Mouse (Mus musculus) spleen, adult 2 months (tissue): ENCODE measurements around the gene Psap.

ENCODE experiments used
- CTCF ChIP-seq: fragments of 200-500 bp; IDR thresholded peaks from 2 replicates; pipeline ENCODE4 v1.5.1; 2011; ENCODE audit warnings: mild to moderate bottlenecking, inconsistent platforms; ENCODE audit not compliant: insufficient read depth, insufficient read length, insufficient replicate concordance; ENCODE audit errors: extremely low read depth
- POLR2A ChIP-seq: fragments of 200-500 bp; IDR thresholded peaks from 2 replicates; pipeline ENCODE4 v1.6.1; 2011; ENCODE audit warnings: low read depth, low read length, inconsistent platforms

- no peak for TF ChIP-seq POLR2A
- TF ChIP-seq CTCF: no peak
Observed at GRCm38 (mm10) chr10:60284248-60284647, 6.8 kb downstream of the Psap start.
